Mouse (Mus musculus) heart, embryonic 12.5 days (tissue): ENCODE measurements around the gene Wdr83os. TPM values are rescaled to one million over a fixed set of nuclear protein-coding genes. Genes with fewer than 3 reads are reported as not detected.

ENCODE experiments used
- ATAC-seq: fragments of 200-750 bp; cut with Nextera tagmentation; 2 replicates; pipeline ENCODE4 v1.8.0; 2017; ENCODE audit warnings: moderate TSS enrichment, moderate library complexity; ENCODE audit not compliant: insufficient number of reproducible peaks, low FRiP score
- H3K27ac ChIP-seq: fragments of 300-500 bp; sonication (generic); 2 replicates; pipeline ENCODE4 v1.5.1; 2016; ENCODE audit warnings: mild to moderate bottlenecking, moderate library complexity; ENCODE audit not compliant: poor library complexity, severe bottlenecking
- H3K27me3 ChIP-seq: fragments of 300-500 bp; sonication (generic); replicated peaks from 2 replicates; pipeline ENCODE4 v1.6.1; 2016; ENCODE audit warnings: mild to moderate bottlenecking, moderate library complexity
- H3K36me3 ChIP-seq: fragments of 300-500 bp; sonication (generic); 2 replicates; pipeline ENCODE4 v1.6.1; 2016; ENCODE audit warnings: mild to moderate bottlenecking, moderate library complexity
- H3K4me1 ChIP-seq: fragments of 300-500 bp; sonication (generic); replicated peaks from 2 replicates; pipeline ENCODE4 v1.6.1; 2016; ENCODE audit warnings: mild to moderate bottlenecking
- H3K4me2 ChIP-seq: fragments of 300-500 bp; sonication (generic); 2 replicates; pipeline ENCODE4 v1.6.1; 2016; ENCODE audit warnings: mild to moderate bottlenecking, moderate library complexity
- H3K4me3 ChIP-seq: fragments of 300-500 bp; sonication (generic); 2 replicates; pipeline ENCODE4 v1.5.1; 2016; ENCODE audit warnings: mild to moderate bottlenecking
- H3K9ac ChIP-seq: fragments of 300-500 bp; sonication (generic); 2 replicates; pipeline ENCODE4 v1.6.1; 2016; ENCODE audit warnings: mild to moderate bottlenecking, moderate library complexity
- H3K9me3 ChIP-seq: fragments of 300-500 bp; sonication (generic); replicated peaks from 2 replicates; pipeline ENCODE4 v1.6.1; 2016; ENCODE audit warnings: mild to moderate bottlenecking, moderate library complexity
- WGBS: fragments of 180-500 bp; shearing (Covaris S2); methylation state at CpG from one replicate; pipeline ENCODE4 v1.1.7; 2016; 5-methylcytosine and 5-hydroxymethylcytosine counted together
- polyA plus RNA-seq: library from polyadenylated mRNA; unstranded; fragments of >200 nt; fragmentation: Nextera tagmentation; extraction: Ambion mirVana; gene quantifications from 2 replicates; pipeline ENCODE4 v1.2.1, GENCODE M21; 2016

Wdr83os gene
- polyA plus RNA-seq, 1 experiment from 2014 or later = 109 TPM

DNA sequence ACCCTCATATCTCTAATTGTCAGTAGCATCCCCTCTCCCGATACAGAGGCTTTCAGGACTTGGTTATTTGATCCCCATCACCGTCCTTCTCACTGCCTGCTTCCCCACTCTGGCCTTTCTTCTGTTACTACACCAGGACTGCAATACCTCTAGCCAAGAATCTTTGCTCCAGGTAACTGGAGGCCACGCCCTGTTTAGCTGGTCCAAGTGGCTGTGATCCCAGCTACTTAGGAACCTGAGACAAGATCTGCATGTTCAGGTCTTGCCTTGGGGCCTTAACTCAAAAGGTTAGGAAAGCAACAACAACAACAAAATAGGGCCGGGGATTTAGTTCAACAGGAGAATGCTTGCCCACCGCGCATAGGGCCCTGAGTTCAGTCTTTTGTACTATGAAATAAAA lies 36.9 kb upstream of the Wdr83os start:
- Histone ChIP-seq H3K27ac (no peak overlapping the region), H3K9me3 (no peaks in the 10 kb centered on the region), H3K4me3 (no peak overlapping the region), H3K27me3 (no peaks in the 10 kb centered on the region), H3K4me2 (no peak overlapping the region), H3K4me1 (peaks cover under 1% of the 10 kb centered on the region), H3K36me3 (peaks cover 88% of the 10 kb centered on the region), H3K9ac (no peak overlapping the region)
- no peak for ATAC-seq
- 87% methylated on average over 6 of the region's 6 CpGs for WGBS

- Histone ChIP-seq H3K27ac (no peak overlapping the region), H3K4me2 (no peak overlapping the region), H3K36me3 (peaks cover 56% of the 10 kb centered on the region), H3K9me3 (no peaks in the 10 kb centered on the region), H3K4me1 (peaks cover 8% of the 10 kb centered on the region; the same call in 1 of the 2 replicates), H3K9ac (no peak overlapping the region), H3K4me3 (no peak overlapping the region), H3K27me3 (no peaks in the 10 kb centered on the region)
- 85% methylated on average over 7 of the region's 7 CpGs for WGBS
- no peak for ATAC-seq
Observed at GRCm38 (mm10) chr8:85057367-85057766, 23.2 kb upstream of the Wdr83os start.

DNA sequence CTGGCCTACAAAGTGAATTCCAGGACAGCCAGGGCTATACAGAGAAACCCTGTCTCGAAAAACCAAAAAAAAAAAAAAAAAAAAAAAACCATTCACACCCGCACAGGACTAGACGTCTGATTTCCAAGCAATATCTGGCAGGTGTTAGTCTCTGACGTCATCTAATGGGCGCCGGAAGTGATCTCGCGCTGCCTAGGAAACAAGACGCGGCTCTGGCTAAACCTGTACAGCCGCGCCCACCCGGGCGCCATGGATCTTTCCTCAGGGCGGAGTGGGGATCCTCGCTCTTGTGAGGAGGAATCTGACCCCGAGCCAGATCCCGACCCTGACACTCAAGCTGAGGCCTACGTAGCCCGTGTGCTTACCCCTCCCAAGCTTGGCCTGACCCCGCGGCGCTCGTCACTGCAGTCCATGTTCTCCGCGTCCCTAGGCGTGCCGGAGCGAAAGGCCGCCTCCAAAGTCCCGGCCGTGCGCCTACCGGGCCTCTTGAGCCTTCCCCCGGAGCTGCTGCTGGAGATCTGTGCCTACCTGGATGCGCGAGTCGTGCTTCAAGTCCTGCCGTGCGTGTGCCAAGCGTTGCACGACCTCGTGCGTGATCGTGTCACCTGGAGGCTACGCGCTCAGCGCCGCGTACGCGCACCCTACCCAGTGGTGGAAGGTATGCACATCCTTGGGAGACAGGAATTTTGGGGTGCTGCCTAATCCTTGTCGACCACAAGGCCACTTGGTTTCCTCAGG lies 20.5 kb upstream of the Wdr83os start, which contains the start of gene Fbxw9:
Fbxw9 (plus strand) TSS at position 177 of the 738 bp plus-strand sequence.
- ATAC-seq = peak; percentile 84
- Histone ChIP-seq H3K27ac (no peak within 1 kb of the TSS), H3K9me3 (no peaks in the 10 kb centered on the region), H3K36me3 (peaks cover 34% of the 10 kb centered on the region), H3K4me3 (peak within 1 kb of the TSS; percentile 88), H3K4me1 (peaks cover 8% of the 10 kb centered on the region; the same call in 1 of the 2 replicates), H3K27me3 (no peaks in the 10 kb centered on the region), H3K4me2 (peak within 1 kb of the TSS; percentile 97), H3K9ac (peak within 1 kb of the TSS; percentile 78)
- WGBS = under 1% methylated on average over 52 of the region's 53 CpGs

DNA sequence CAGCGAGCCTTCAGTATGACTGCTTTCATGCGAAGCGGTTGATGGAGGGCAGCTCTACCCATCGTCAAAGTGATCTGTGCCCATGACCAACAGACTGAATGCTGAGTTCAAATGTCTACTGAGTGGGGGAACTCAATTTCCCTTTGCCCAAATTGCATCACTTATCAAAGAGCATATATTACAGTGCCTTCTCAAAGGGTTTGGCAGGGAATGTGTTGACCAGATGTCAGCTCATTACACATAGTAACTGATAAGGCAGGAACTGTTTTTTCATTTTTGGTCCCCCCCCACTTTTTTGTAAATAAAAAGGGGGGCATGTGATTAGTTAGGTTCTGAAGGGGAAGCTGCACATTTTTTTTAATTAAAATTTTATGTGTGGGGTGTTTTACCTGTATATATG lies 17.9 kb upstream of the Wdr83os start:
- Histone ChIP-seq H3K27me3 (no peaks in the 10 kb centered on the region), H3K27ac (no peak overlapping the region), H3K4me3 (no peak overlapping the region), H3K4me1 (peaks cover 8% of the 10 kb centered on the region; the same call in 1 of the 2 replicates), H3K4me2 (no peak overlapping the region), H3K36me3 (peaks cover 34% of the 10 kb centered on the region), H3K9me3 (no peaks in the 10 kb centered on the region), H3K9ac (no peak overlapping the region)
- WGBS = 92% methylated on average over 4 of the region's 4 CpGs
- ATAC-seq = no peak

DNA sequence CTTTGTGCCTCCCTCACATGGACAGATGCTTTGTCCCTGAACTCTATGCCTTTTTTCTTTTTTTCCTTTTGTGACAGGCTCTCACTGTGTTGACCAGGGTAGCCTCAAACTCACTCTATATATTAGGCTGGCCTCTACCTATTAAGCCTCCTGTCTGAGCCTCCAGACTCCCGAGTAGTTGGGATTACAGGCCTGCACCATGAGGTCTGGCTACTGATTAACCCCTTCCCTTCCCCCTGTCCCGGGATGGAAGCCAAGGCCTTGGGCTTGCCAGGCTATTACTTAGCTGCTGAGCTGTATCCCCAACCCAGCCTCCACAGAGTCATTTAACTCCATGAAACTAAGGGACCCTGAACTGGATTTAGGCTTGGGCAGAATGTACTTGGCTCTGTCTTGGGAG lies 15.3 kb upstream of the Wdr83os start:
- no peak overlapping the region for H3K27ac ChIP-seq
- H3K9ac ChIP-seq = no peak overlapping the region
- peaks cover 34% of the 10 kb centered on the region for H3K36me3 ChIP-seq
- H3K4me2 ChIP-seq = no peak overlapping the region
- no peaks in the 10 kb centered on the region for H3K9me3 ChIP-seq
- WGBS = 43% methylated on average over 2 of the region's 2 CpGs
- no peaks in the 10 kb centered on the region for H3K27me3 ChIP-seq
- H3K4me1 ChIP-seq = peaks cover 8% of the 10 kb centered on the region; the same call in 1 of the 2 replicates
- no peak overlapping the region for H3K4me3 ChIP-seq
- ATAC-seq = no peak

DNA sequence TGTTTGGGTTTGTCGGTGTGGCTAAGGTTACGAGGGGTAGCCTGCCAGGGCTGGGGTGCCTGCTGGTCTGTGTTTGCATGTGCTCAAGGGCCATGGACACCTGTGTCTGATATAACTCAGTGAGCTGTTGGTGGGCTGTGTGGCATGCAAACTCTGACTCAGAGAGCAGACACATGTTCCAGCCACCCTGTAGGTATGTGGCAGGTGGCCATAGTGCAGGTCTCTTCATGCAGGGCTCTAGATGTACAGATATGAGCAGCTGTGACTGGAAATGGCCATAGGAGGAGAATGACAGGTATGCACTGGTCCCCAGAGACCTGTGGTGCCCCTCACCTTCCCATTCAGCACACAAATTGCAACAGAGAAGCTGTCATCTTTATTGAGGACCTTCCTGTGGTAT lies 13.4 kb upstream of the Wdr83os start:
- Histone ChIP-seq H3K4me3 (no peak overlapping the region), H3K27ac (no peak overlapping the region), H3K9ac (no peak overlapping the region), H3K36me3 (peaks cover 29% of the 10 kb centered on the region), H3K27me3 (no peaks in the 10 kb centered on the region), H3K9me3 (no peaks in the 10 kb centered on the region), H3K4me1 (peaks cover 6% of the 10 kb centered on the region), H3K4me2 (no peak overlapping the region)
- ATAC-seq = no peak
- WGBS = 82% methylated on average over 2 of the region's 2 CpGs

DNA sequence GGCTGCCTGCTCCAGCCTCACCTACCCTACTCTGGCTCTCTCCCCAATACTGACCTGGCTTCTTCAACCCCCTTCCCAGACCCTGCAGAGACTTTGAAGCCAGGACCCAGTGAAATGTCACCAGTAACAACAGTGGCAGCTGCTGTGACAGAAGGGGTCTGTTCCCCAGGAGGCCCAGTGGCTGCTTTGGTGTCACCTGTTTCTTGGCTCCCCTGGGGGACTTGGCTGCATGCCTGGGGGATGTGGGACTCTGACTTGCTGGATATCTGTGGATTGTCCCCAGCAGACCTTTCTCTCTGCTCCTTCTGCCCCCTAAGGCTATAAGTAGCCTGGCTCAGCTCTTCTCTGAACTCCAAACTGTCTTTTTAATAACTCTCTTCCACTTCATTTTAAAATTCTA lies 12.6 kb upstream of the Wdr83os start, which contains the start of gene Gm5741:
Gm5741 (minus strand) TSS at position 1 of the 400 bp plus-strand sequence.
- Histone ChIP-seq H3K9me3 (no peaks in the 10 kb centered on the region), H3K4me2 (no peak within 1 kb of the TSS), H3K27ac (no peak within 1 kb of the TSS), H3K36me3 (peaks cover 24% of the 10 kb centered on the region), H3K27me3 (no peaks in the 10 kb centered on the region), H3K9ac (no peak within 1 kb of the TSS), H3K4me3 (no peak within 1 kb of the TSS), H3K4me1 (peaks cover 14% of the 10 kb centered on the region)
- no peak for ATAC-seq

DNA sequence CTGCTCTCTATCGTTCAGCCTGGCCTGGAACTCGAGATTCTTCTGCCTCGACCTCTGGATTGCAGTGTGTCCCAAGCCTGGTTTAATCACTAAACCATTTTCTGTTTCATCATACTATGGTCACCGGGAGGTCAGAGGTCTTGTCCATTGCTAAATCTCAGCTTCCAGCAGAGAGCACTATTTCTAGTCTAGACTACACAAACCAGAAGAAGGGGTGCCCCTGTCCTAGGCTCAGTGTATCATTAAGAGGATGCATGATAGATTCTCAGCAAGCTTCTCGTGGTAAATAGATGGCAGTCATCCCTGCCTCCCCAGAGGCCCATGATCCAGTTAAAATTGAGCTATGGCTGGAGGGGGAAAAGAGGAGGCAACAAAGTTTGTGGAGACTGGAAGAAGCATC lies 9.5 kb upstream of the Wdr83os start:
- H3K9ac ChIP-seq = no peak overlapping the region
- no peak for ATAC-seq
- no peaks in the 10 kb centered on the region for H3K9me3 ChIP-seq
- peak overlapping the region; percentile 96 for H3K4me3 ChIP-seq
- peaks cover 15% of the 10 kb centered on the region for H3K4me1 ChIP-seq
- H3K4me2 ChIP-seq = peak overlapping the region; percentile 86
- 0 out of 2 replicates have a peak overlapping the region, but pooled peaks have one; percentile 96 for H3K27ac ChIP-seq
- H3K27me3 ChIP-seq = no peaks in the 10 kb centered on the region
- H3K36me3 ChIP-seq = peaks cover 44% of the 10 kb centered on the region
- 87% methylated on average over 5 of the region's 5 CpGs for WGBS

DNA sequence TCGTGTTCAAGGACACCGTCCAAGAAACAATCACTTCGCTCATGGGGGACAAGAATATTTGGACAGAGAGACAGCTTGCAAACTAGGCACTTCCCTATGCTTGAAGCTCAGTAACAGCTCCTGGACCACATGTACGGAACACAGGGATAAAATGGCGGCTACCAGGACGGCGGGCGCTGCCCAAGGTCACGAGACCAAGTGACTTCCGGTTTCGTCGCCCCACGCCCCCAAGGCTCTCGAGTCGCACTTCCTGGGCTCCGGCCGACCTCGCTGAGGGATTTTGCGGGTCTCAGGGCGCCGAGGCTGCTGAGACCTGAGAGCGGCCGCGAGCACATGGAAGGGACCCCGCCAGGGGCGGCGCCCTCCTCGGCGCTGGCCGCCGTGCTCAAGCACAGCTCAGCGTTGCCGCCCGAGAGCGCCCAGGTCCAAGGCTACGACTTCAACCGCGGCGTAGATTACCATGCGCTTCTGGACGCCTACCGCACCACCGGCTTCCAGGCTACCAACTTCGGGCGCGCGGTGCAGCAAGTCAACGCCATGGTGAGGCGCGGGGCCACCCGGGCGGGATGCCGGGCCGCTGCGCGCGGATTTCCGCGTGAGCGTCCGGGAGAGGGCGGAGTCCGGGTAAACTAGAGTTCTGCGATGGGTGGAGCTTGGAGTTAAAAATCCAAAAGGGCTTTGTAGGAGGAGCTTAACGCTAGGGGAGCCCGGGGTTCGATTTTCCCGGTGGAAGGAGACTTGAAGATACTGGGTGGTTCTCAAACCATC lies 8.8 kb upstream of the Wdr83os start, which contains the start of gene Dhps:
Dhps (plus strand) TSS at position 244 of the 768 bp plus-strand sequence.
- Histone ChIP-seq H3K9ac (peak within 1 kb of the TSS; percentile 92), H3K4me2 (peak within 1 kb of the TSS; percentile 86), H3K27me3 (no peaks in the 10 kb centered on the region), H3K36me3 (peaks cover 44% of the 10 kb centered on the region), H3K27ac (peak within 1 kb of the TSS; percentile 96), H3K4me1 (peaks cover 15% of the 10 kb centered on the region), H3K9me3 (no peaks in the 10 kb centered on the region), H3K4me3 (peak within 1 kb of the TSS; percentile 96)
- ATAC-seq = peak; percentile 89
- under 1% methylated on average over 68 of the region's 68 CpGs for WGBS

DNA sequence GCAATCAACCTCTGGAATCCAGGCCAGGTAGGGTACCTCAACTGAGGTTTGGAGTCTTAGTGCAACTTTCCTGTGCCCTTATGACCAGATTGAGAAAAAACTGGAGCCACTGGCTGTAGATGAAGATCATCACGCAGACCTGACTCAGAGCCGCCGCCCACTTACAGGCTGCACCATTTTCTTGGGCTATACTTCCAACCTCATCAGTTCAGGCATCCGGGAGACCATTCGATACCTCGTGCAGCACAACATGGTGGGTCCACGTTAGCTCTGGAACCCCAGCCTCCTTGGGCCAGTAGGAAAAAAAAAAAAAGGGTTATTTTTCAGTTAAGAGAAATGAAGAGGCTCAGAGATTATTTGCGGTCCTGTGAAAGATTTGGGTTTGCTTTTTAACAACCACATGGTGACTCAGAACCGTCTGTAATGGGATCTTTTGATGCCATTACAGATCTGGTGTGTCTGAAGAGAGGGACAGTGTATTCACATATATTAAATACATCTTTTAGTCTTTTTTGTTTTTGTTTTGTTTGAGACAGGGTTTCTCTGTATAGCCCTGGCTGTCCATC lies 8.1 kb upstream of the Wdr83os start:
- peaks cover 15% of the 10 kb centered on the region for H3K4me1 ChIP-seq
- H3K9ac ChIP-seq = peak overlapping the region; percentile 92
- no peak for ATAC-seq
- H3K9me3 ChIP-seq = no peaks in the 10 kb centered on the region
- H3K36me3 ChIP-seq = peaks cover 38% of the 10 kb centered on the region
- H3K4me3 ChIP-seq = peak overlapping the region; percentile 96
- no peaks in the 10 kb centered on the region for H3K27me3 ChIP-seq
- peak overlapping the region; percentile 86 for H3K4me2 ChIP-seq
- peak overlapping the region; percentile 96 for H3K27ac ChIP-seq
- WGBS = 34% methylated on average over 9 of the region's 9 CpGs

- no peak for ATAC-seq
- Histone ChIP-seq H3K27ac (no peak overlapping the region), H3K4me2 (no peak overlapping the region), H3K27me3 (no peaks in the 10 kb centered on the region), H3K4me3 (no peak overlapping the region), H3K9me3 (no peaks in the 10 kb centered on the region), H3K36me3 (peaks cover 39% of the 10 kb centered on the region), H3K4me1 (peaks cover 15% of the 10 kb centered on the region), H3K9ac (no peak overlapping the region)
- WGBS = 88% methylated on average over 15 of the region's 15 CpGs
Observed at GRCm38 (mm10) chr8:85073041-85073612, 7.4 kb upstream of the Wdr83os start.
